Mouse (Mus musculus) hindbrain, embryonic 12.5 days (tissue): ENCODE measurements around the gene Selenoh. TPM values are rescaled to one million over a fixed set of nuclear protein-coding genes. Genes with fewer than 3 reads are reported as not detected.
"Not testable (repeated sequence)": the region's sequence is repeated elsewhere in the genome, so short reads cannot be mapped to it uniquely, and the experiment has no call there.

Experiments used
- ATAC-seq: fragments of 200-750 bp; cut with Nextera tagmentation; 2 replicates; pipeline ENCODE4 v1.8.0; 2017; ENCODE audit warnings: moderate TSS enrichment; ENCODE audit not compliant: low FRiP score
- H3K27ac ChIP-seq: fragments of 300-500 bp; sonication (generic); 2 replicates; pipeline ENCODE4 v1.5.1; 2016; ENCODE audit warnings: mild to moderate bottlenecking
- H3K27me3 ChIP-seq: fragments of 300-500 bp; sonication (generic); 2 replicates; pipeline ENCODE4 v1.6.1; 2016; ENCODE audit warnings: mild to moderate bottlenecking
- H3K36me3 ChIP-seq: fragments of 300-500 bp; sonication (generic); 2 replicates; pipeline ENCODE4 v1.6.1; 2016; ENCODE audit warnings: mild to moderate bottlenecking
- H3K4me1 ChIP-seq: fragments of 300-500 bp; sonication (generic); 2 replicates; pipeline ENCODE4 v1.6.1; 2016
- H3K4me2 ChIP-seq: fragments of 300-500 bp; sonication (generic); replicated peaks from 2 replicates; pipeline ENCODE4 v1.6.1; 2016; ENCODE audit warnings: mild to moderate bottlenecking
- H3K4me3 ChIP-seq: fragments of 300-500 bp; sonication (generic); 2 replicates; pipeline ENCODE4 v1.5.1; 2016; ENCODE audit warnings: mild to moderate bottlenecking
- H3K9ac ChIP-seq: fragments of 300-500 bp; sonication (generic); 2 replicates; pipeline ENCODE4 v1.6.1; 2016; ENCODE audit warnings: mild to moderate bottlenecking, moderate library complexity
- H3K9me3 ChIP-seq: fragments of 300-500 bp; sonication (generic); replicated peaks from 2 replicates; pipeline ENCODE4 v1.6.1; 2016; ENCODE audit warnings: mild to moderate bottlenecking
- WGBS: fragments of 180-500 bp; shearing (Covaris S2); methylation state at CpG from one replicate; pipeline ENCODE4 v1.1.7; 2016; 5-methylcytosine and 5-hydroxymethylcytosine counted together
- polyA plus RNA-seq: library from polyadenylated mRNA; unstranded; fragments of >200 nt; fragmentation: Nextera tagmentation; extraction: Ambion mirVana; gene quantifications from 2 replicates; pipeline ENCODE4 v1.2.1, GENCODE M21; 2016

Gene Selenoh
- polyA plus RNA-seq, 1 experiment from 2014 or later = 304 TPM

- Histone ChIP-seq H3K27me3 (no peaks in the 10 kb centered on the region), H3K9me3 (no peaks in the 10 kb centered on the region), H3K4me1 (no peaks in the 10 kb centered on the region), H3K4me2 (no peak overlapping the region), H3K4me3 (no peak overlapping the region), H3K36me3 (peaks cover 60% of the 10 kb centered on the region), H3K9ac (no peak overlapping the region), H3K27ac (no peak overlapping the region)
- no peak for ATAC-seq
- WGBS = 97% methylated on average over 5 of the region's 5 CpGs
These were observed 24.6 kb upstream of the Selenoh start for GRCm38 (mm10) chr2:84695007-84695695.

- Histone ChIP-seq H3K4me3 (no peak overlapping the region), H3K9ac (no peak overlapping the region), H3K36me3 (peaks cover 86% of the 10 kb centered on the region), H3K27ac (no peak overlapping the region), H3K4me2 (no peak overlapping the region), H3K4me1 (no peaks in the 10 kb centered on the region), H3K9me3 (no peaks in the 10 kb centered on the region), H3K27me3 (no peaks in the 10 kb centered on the region)
- ATAC-seq = no peak
- 92% methylated on average over 12 of the region's 12 CpGs for WGBS
These were observed 19.5 kb upstream of the Selenoh start for GRCm38 (mm10) chr2:84690050-84690449.

GRCm38 (mm10) chr2:84688080-84688844, 17.7 kb upstream of the Selenoh start:
- ATAC-seq = no peak
- H3K9me3 ChIP-seq = no peaks in the 10 kb centered on the region
- no peak overlapping the region for H3K27ac ChIP-seq
- H3K4me1 ChIP-seq = no peaks in the 10 kb centered on the region
- no peaks in the 10 kb centered on the region for H3K27me3 ChIP-seq
- H3K36me3 ChIP-seq = peaks cover 83% of the 10 kb centered on the region
- H3K4me2 ChIP-seq = no peak overlapping the region
- no peak overlapping the region for H3K9ac ChIP-seq
- no peak overlapping the region for H3K4me3 ChIP-seq
- WGBS = 83% methylated on average over 2 of the region's 2 CpGs

GRCm38 (mm10) chr2:84682605-84683183, 12.1 kb upstream of the Selenoh start:
- Histone ChIP-seq H3K27ac (no peak overlapping the region), H3K4me1 (peaks cover 10% of the 10 kb centered on the region), H3K27me3 (no peaks in the 10 kb centered on the region), H3K4me3 (no peak overlapping the region), H3K4me2 (no peak overlapping the region), H3K9me3 (no peaks in the 10 kb centered on the region), H3K9ac (no peak overlapping the region), H3K36me3 (peaks cover 39% of the 10 kb centered on the region)
- ATAC-seq = no peak
- 87% methylated on average over 6 of the region's 6 CpGs for WGBS

GRCm38 (mm10) chr2:84679016-84679415, 8.4 kb upstream of the Selenoh start, which contains the start of gene Tmx2:
Gene Tmx2, minus strand, starts transcription at chr2:84679140.
- 21% methylated on average over 8 of the region's 8 CpGs for WGBS
- peak within 1 kb of the TSS; percentile 93 for H3K4me3 ChIP-seq
- peaks cover 17% of the 10 kb centered on the region for H3K4me1 ChIP-seq
- H3K4me2 ChIP-seq = peak within 1 kb of the TSS; percentile 83
- peak within 1 kb of the TSS; percentile 88 for H3K9ac ChIP-seq
- no peaks in the 10 kb centered on the region for H3K9me3 ChIP-seq
- no peaks in the 10 kb centered on the region for H3K27me3 ChIP-seq
- H3K36me3 ChIP-seq = peaks cover 26% of the 10 kb centered on the region
- peak within 1 kb of the TSS; percentile 81 for H3K27ac ChIP-seq
- ATAC-seq = no peak

GRCm38 (mm10) chr2:84677968-84678880, 7.7 kb upstream of the Selenoh start, which contains the start of the genes Gm28635 and Med19:
Gene Gm28635, minus strand, starts transcription at chr2:84678041.
Gene Med19, plus strand, starts transcription at chr2:84678402.
- Histone ChIP-seq H3K27ac (peak within 1 kb of the TSS; percentile 81), H3K9ac (peak within 1 kb of the TSS; percentile 88), H3K4me2 (peak within 1 kb of the TSS; percentile 83), H3K36me3 (peaks cover 31% of the 10 kb centered on the region), H3K9me3 (no peaks in the 10 kb centered on the region), H3K4me1 (peaks cover 17% of the 10 kb centered on the region), H3K4me3 (peak within 1 kb of the TSS; percentile 93), H3K27me3 (no peaks in the 10 kb centered on the region)
- under 1% methylated on average over 44 of the region's 44 CpGs for WGBS
- peak; percentile 100 for ATAC-seq

GRCm38 (mm10) chr2:84677270-84677967, 6.8 kb upstream of the Selenoh start:
- no peaks in the 10 kb centered on the region for H3K27me3 ChIP-seq
- peak overlapping the region; percentile 70 for H3K27ac ChIP-seq
- H3K4me1 ChIP-seq = peaks cover 17% of the 10 kb centered on the region
- WGBS = 13% methylated on average over 22 of the region's 22 CpGs
- peak overlapping the region; percentile 71 for H3K9ac ChIP-seq
- H3K36me3 ChIP-seq = peaks cover 39% of the 10 kb centered on the region
- peak; percentile 78 for ATAC-seq
- H3K4me2 ChIP-seq = peak overlapping the region; percentile 76
- no peaks in the 10 kb centered on the region for H3K9me3 ChIP-seq
- peak overlapping the region; percentile 93 for H3K4me3 ChIP-seq

- not testable (repeated sequence) for H3K27me3 ChIP-seq, H3K4me1 ChIP-seq, ATAC-seq, H3K9ac ChIP-seq, H3K9me3 ChIP-seq, H3K4me3 ChIP-seq
- Histone ChIP-seq H3K36me3 (peaks cover 43% of the 10 kb centered on the region), H3K4me2 (peak overlapping the region; percentile 68), H3K27ac (peak overlapping the region; percentile 95; the same call in 1 of the 2 replicates)
- 65% methylated on average over 4 of the region's 5 CpGs for WGBS
These were observed 965 bp upstream of the Selenoh start for GRCm38 (mm10) chr2:84671535-84671934.

GRCm38 (mm10) chr2:84669828-84670568, 572 bp downstream of the Selenoh start:
- Histone ChIP-seq H3K27me3 (no peaks in the 10 kb centered on the region), H3K4me1 (peaks cover 9% of the 10 kb centered on the region), H3K27ac (peak overlapping the region; percentile 95), H3K4me2 (peak overlapping the region; percentile 68), H3K36me3 (peaks cover 32% of the 10 kb centered on the region), H3K9ac (peak overlapping the region; percentile 90), H3K4me3 (peak overlapping the region; percentile 80), H3K9me3 (no peaks in the 10 kb centered on the region)
- ATAC-seq = peak; percentile 81
- 4% methylated on average over 39 of the region's 39 CpGs for WGBS

- no peak for ATAC-seq
- peaks cover 9% of the 10 kb centered on the region; the same call in 1 of the 2 replicates for H3K36me3 ChIP-seq
- no peak overlapping the region for H3K4me3 ChIP-seq
- no peak overlapping the region for H3K4me2 ChIP-seq
- H3K27me3 ChIP-seq = no peaks in the 10 kb centered on the region
- H3K9ac ChIP-seq = no peak overlapping the region
- H3K27ac ChIP-seq = no peak overlapping the region
- WGBS = 74% methylated on average over 12 of the region's 12 CpGs
- H3K9me3 ChIP-seq = 0 out of 2 replicates have a peak, but pooled peaks cover 3% of the 10 kb centered on the region
- H3K4me1 ChIP-seq = peaks cover 9% of the 10 kb centered on the region
These were observed 4.5 kb downstream of the Selenoh start for GRCm38 (mm10) chr2:84666081-84666480.
